Mouse (Mus musculus): ENCODE measurements at regions not wholly inside any gene's neighbourhood (a gene's known extent, or its start where the extent isn't known, plus 50 kb on each side); places are given as distances from the start of the nearest gene placed in this dataset.

- no peak for TF ChIP-seq CTCF (IDR thresholded peaks at IDR 0.05; ENCODE audit: low read depth)
- no peak for TF ChIP-seq EP300 (IDR thresholded peaks at IDR 0.05; ENCODE audit: low read depth)
Measured at GRCm38 (mm10) chr4:88935901-88936300, 55.9 kb upstream of the Ifne start.
